Mouse (Mus musculus) MEL (cell line): Measurements from ENCODE around the gene Rabep2. TPM values are rescaled to one million over a fixed set of nuclear protein-coding genes. Genes with fewer than 3 reads are reported as not detected.

Experiments used
- DNase-seq: peaks from one replicate; pipeline ENCODE4 v3.0.0; 2011; ENCODE audit warnings: low read depth, low spot score
- H3K27ac ChIP-seq: 2 replicates; pipeline ENCODE4 v1.5.1; 2012; ENCODE audit warnings: low read depth, mild to moderate bottlenecking, control low read depth, low read length, moderate library complexity; ENCODE audit not compliant: control insufficient read depth
- H3K27me3 ChIP-seq, 2 experiments: fragments of 150-350 bp in 1 of 2; sonication (generic) in 1 of 2; 2 replicates each; pipeline ENCODE4 v1.6.1; 2012; ENCODE audit warnings: low read length in 2 of 2, mild to moderate bottlenecking in 2 of 2, improper control_type of control experiment in 1 of 2, moderate library complexity in 1 of 2; ENCODE audit not compliant: insufficient read depth in 2 of 2, control insufficient read depth in 1 of 2
- H3K36me3 ChIP-seq, 2 experiments: 2 replicates each; pipeline ENCODE4 v1.6.1; 2012 to 2014; ENCODE audit warnings: low read length in 2 of 2, improper control_type of control experiment in 1 of 2, inconsistent platforms in 1 of 2, mild to moderate bottlenecking in 1 of 2; ENCODE audit not compliant: insufficient read depth in 2 of 2, control insufficient read depth in 1 of 2
- H3K4me1 ChIP-seq, 2 experiments: fragments of 150-350 bp in 1 of 2; sonication (generic) in 1 of 2; 2 replicates each; pipeline ENCODE4 v1.6.1; 2012; ENCODE audit warnings: low read length in 2 of 2, improper control_type of control experiment in 1 of 2, mild to moderate bottlenecking in 1 of 2; ENCODE audit not compliant: insufficient read depth in 2 of 2, control insufficient read depth in 1 of 2
- H3K4me3 ChIP-seq, 2 experiments: fragments of 150-350 bp in 1 of 2; sonication (generic) in 1 of 2; 2 replicates each; pipeline ENCODE4 v1.5.1; 2012; ENCODE audit warnings: low read depth in 2 of 2, low read length in 2 of 2, mild to moderate bottlenecking in 2 of 2, moderate library complexity in 2 of 2, control low read depth in 1 of 2, improper control_type of control experiment in 1 of 2; ENCODE audit not compliant: control insufficient read depth in 1 of 2, insufficient read depth in 1 of 2
- H3K79me2 ChIP-seq: 2 replicates; pipeline ENCODE4 v1.6.1; 2012; ENCODE audit warnings: mild to moderate bottlenecking, low read length, moderate library complexity; ENCODE audit not compliant: control insufficient read depth, poor library complexity, insufficient read depth
- H3K9ac ChIP-seq: 2 replicates; pipeline ENCODE4 v1.6.1; 2012; ENCODE audit warnings: low read depth, mild to moderate bottlenecking, control low read depth, low read length, moderate library complexity; ENCODE audit not compliant: control insufficient read depth, poor library complexity, severe bottlenecking
- H3K9me3 ChIP-seq: fragments of 150-350 bp; sonication (generic); replicated peaks from 2 replicates; pipeline ENCODE4 v1.6.1; 2012; ENCODE audit warnings: mild to moderate bottlenecking, low read length, improper control_type of control experiment, moderate library complexity; ENCODE audit not compliant: insufficient read depth
- CHD2 ChIP-seq: IDR thresholded peaks from 2 replicates; pipeline ENCODE4 v1.6.1; 2011; ENCODE audit warnings: low read length, improper control_type of control experiment
- E2F4 ChIP-seq: IDR thresholded peaks from 2 replicates; pipeline ENCODE4 v1.6.1; 2011; ENCODE audit warnings: low read depth, low read length, improper control_type of control experiment, borderline replicate concordance
- EP300 ChIP-seq, 2 experiments: IDR thresholded peaks; 2 replicates each; pipeline ENCODE4 v1.6.1; 2011; ENCODE audit warnings: improper control_type of control experiment in 2 of 2, low read length in 2 of 2, low read depth in 1 of 2, mild to moderate bottlenecking in 1 of 2
- GATA1 ChIP-seq: IDR thresholded peaks from 2 replicates; pipeline ENCODE4 v1.6.1; 2011; ENCODE audit warnings: low read depth, low read length, improper control_type of control experiment
- KAT2A ChIP-seq: conservative IDR thresholded peaks from 2 replicates; pipeline ENCODE4 v1.6.1; 2012; ENCODE audit warnings: low read depth, low read length, improper control_type of control experiment, inconsistent platforms
- MAFK ChIP-seq: IDR thresholded peaks from 2 replicates; pipeline ENCODE4 v1.6.1; 2011; ENCODE audit warnings: low read depth, mild to moderate bottlenecking, low read length, improper control_type of control experiment, borderline replicate concordance
- MAX ChIP-seq: IDR thresholded peaks from 2 replicates; pipeline ENCODE4 v1.6.1; 2011; ENCODE audit warnings: low read length, improper control_type of control experiment
- MAZ ChIP-seq: IDR thresholded peaks from 2 replicates; pipeline ENCODE4 v1.6.1; 2012; ENCODE audit warnings: low read depth, mild to moderate bottlenecking, inconsistent platforms, low read length, improper control_type of control experiment
- MXI1 ChIP-seq: IDR thresholded peaks from 2 replicates; pipeline ENCODE4 v1.6.1; 2011; ENCODE audit warnings: mild to moderate bottlenecking, low read depth, low read length, improper control_type of control experiment
- MYB ChIP-seq: IDR thresholded peaks from 2 replicates; pipeline ENCODE4 v1.6.1; 2011; ENCODE audit warnings: mild to moderate bottlenecking, low read depth, low read length, improper control_type of control experiment
- NELFE ChIP-seq: IDR thresholded peaks from 2 replicates; pipeline ENCODE4 v1.6.1; 2011; ENCODE audit warnings: low read depth, low read length, improper control_type of control experiment
- NRF1 ChIP-seq: IDR thresholded peaks from 2 replicates; pipeline ENCODE4 v1.6.1; 2014; ENCODE audit warnings: low read depth, mild to moderate bottlenecking, inconsistent platforms, low read length, improper control_type of control experiment, moderate library complexity; ENCODE audit not compliant: poor library complexity, insufficient read depth, severe bottlenecking
- POLR2A ChIP-seq, 2 experiments: IDR thresholded peaks; 2 replicates each; pipeline ENCODE4 v1.6.1; 2011 to 2012; ENCODE audit warnings: low read length in 2 of 2, mild to moderate bottlenecking in 2 of 2, control low read depth in 1 of 2, improper control_type of control experiment in 1 of 2, low read depth in 1 of 2, moderate library complexity in 1 of 2; ENCODE audit not compliant: control insufficient read depth in 1 of 2, insufficient read depth in 1 of 2, poor library complexity in 1 of 2
- POLR2AphosphoS2 ChIP-seq: IDR thresholded peaks from 2 replicates; pipeline ENCODE4 v1.6.1; 2011; ENCODE audit warnings: low read length, improper control_type of control experiment
- POLR2AphosphoS5 ChIP-seq: IDR thresholded peaks from 2 replicates; pipeline ENCODE4 v1.6.1; 2012; ENCODE audit warnings: low read depth, borderline replicate concordance, mild to moderate bottlenecking, inconsistent platforms, low read length, moderate library complexity, mixed read lengths
- SIN3A ChIP-seq: IDR thresholded peaks from 2 replicates; pipeline ENCODE4 v1.6.1; 2012; ENCODE audit warnings: low read length, improper control_type of control experiment, inconsistent platforms
- TAL1 ChIP-seq: IDR thresholded peaks from 2 replicates; pipeline ENCODE4 v1.6.1; 2012; ENCODE audit warnings: mild to moderate bottlenecking, inconsistent platforms, low read length, moderate library complexity, mixed read lengths
- ZC3H11A ChIP-seq: IDR thresholded peaks from 2 replicates; pipeline ENCODE4 v1.6.1; 2012; ENCODE audit warnings: low read depth, mild to moderate bottlenecking, inconsistent platforms, low read length, improper control_type of control experiment
- ZMIZ1 ChIP-seq: IDR thresholded peaks from 2 replicates; pipeline ENCODE4 v1.6.1; 2012; ENCODE audit warnings: low read depth, mild to moderate bottlenecking, inconsistent platforms, low read length, improper control_type of control experiment, moderate library complexity
- ZNF384 ChIP-seq: IDR thresholded peaks from 2 replicates; pipeline ENCODE4 v1.6.1; 2012; ENCODE audit warnings: low read depth, mild to moderate bottlenecking, inconsistent platforms, low read length, improper control_type of control experiment
- polyA plus RNA-seq, 2 experiments: library from polyadenylated mRNA; stranded (reverse) in 1 of 2; unstranded in 1 of 2; fragments of >175 nt in 1 of 2; fragments of >200 nt in 1 of 2; gene quantifications; 2 replicates each; pipeline versions ENCODE4 v1.2.1 to v1.2.4; 2012; ENCODE audit warnings: low replicate concordance in 2 of 2, low read depth in 1 of 2; ENCODE audit not compliant: insufficient read length in 2 of 2, insufficient read depth in 1 of 2, missing spikeins in 1 of 2
- total RNA-seq: library from RNA; depleted of rRNA; stranded (reverse); fragments of 300-350 nt; gene quantifications from 2 replicates; pipeline ENCODE4 v1.2.3, GENCODE M21; 2012

Rabep2 gene
- total and polyA plus RNA-seq, 3 experiments: 12.9 to 16.2 TPM; not detected in 1

DNA sequence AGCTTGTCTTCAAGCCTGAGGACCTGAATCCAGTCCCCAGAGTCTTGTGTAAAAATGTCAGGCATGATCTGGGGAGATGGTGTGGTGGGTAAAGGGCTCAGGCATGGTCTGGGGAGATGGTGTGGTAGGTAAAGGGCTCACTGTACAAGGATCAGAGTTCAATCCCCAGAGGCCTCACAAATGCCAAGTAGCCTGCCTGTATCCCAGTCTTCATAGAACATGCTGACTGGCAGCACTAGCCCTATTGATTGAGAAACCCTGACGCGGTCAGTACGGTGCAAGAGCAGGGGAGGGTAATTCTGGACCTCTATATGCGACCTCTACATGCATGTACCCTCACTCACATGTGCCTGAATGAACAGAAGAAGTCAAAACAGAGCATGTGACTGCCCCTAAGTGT lies 11.0 kb upstream of the Rabep2 start:
- Histone ChIP-seq H3K36me3 (0 out of 4 replicates have a peak, but pooled peaks cover 0 to 3% of the 10 kb centered on the region in 2 experiments), H3K27ac (no peak overlapping the region), H3K9ac (no peak overlapping the region), H3K27me3 (no peaks in the 10 kb centered on the region; a peak in 1 of 4 replicates), H3K4me3 (no peak overlapping the region), H3K79me2 (no peaks in the 10 kb centered on the region), H3K4me1 (peaks cover 0 to 17% of the 10 kb centered on the region in 2 experiments; a peak in 2 of 4 replicates), H3K9me3 (no peaks in the 10 kb centered on the region)
- TF ChIP-seq NELFE (no peak), POLR2AphosphoS2 (no peak), E2F4 (no peak), ZMIZ1 (no peak), MAZ (no peak), ZNF384 (no peak), MXI1 (no peak), EP300 (IDR thresholded peaks at IDR 0.05; ENCODE audit: low read depth in 1 of 2, low read length in 2 of 2) (no peak), MYB (no peak), ZC3H11A (no peak), TAL1 (no peak), SIN3A (no peak), GATA1 (no peak), MAFK (no peak), CHD2 (no peak), MAX (no peak), KAT2A (no peak), POLR2AphosphoS5 (no peak), POLR2A (IDR thresholded peaks at IDR 0.05; ENCODE audit: control insufficient read depth in 1 of 2, insufficient read depth in 1 of 2, low read depth in 1 of 2, low read length in 2 of 2, poor library complexity in 1 of 2) (no peak), NRF1 (no peak)
- no peak for DNase-seq

DNA sequence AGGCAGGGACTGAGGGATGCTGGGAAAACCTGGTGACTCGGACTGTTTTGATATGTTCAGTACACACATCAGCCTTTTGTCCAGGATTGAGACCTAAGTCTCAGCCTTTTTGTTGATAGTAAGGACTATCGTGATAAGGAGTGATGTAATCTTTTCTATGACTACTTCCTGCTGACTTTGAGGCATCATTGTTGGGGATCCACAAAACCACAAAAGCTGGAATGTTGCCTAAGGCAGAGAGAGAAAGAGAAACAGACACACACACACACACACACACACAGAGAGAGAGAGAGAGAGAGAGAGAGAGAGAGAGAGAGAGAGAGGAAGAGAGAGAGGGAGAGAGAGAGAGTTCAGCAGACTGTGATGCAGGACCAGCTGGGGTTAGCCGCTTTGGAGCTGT lies 10.1 kb upstream of the Rabep2 start:
- no peak for TF ChIP-seq NRF1
- no peak for TF ChIP-seq TAL1
- no peak for TF ChIP-seq MAZ
- 0 out of 4 replicates have a peak, but pooled peaks cover 0 to 3% of the 10 kb centered on the region in 2 experiments for H3K36me3 ChIP-seq
- H3K9me3 ChIP-seq: no peaks in the 10 kb centered on the region
- no peak overlapping the region for H3K4me3 ChIP-seq
- DNase-seq: no peak
- no peak overlapping the region for H3K27ac ChIP-seq
- no peaks in the 10 kb centered on the region for H3K79me2 ChIP-seq
- no peak overlapping the region for H3K9ac ChIP-seq
- no peaks in the 10 kb centered on the region for H3K27me3 ChIP-seq
- peaks cover 0 to 17% of the 10 kb centered on the region in 2 experiments; a peak in 2 of 4 replicates for H3K4me1 ChIP-seq
